Mouse (Mus musculus) forebrain, postnatal 0 days (tissue): ENCODE measurements around the gene S1pr3. TPM values are rescaled to one million over a fixed set of nuclear protein-coding genes. Genes with fewer than 3 reads are reported as not detected.

Source experiments
- ATAC-seq: fragments of 200-750 bp; cut with Nextera tagmentation; 2 replicates; pipeline ENCODE4 v1.8.0; 2017; ENCODE audit warnings: mild to moderate bottlenecking, moderate library complexity
- DNase-seq: peaks from one replicate; pipeline ENCODE4 v3.0.0-alpha.2; 2015
- H3K27ac ChIP-seq: fragments of 300-500 bp; sonication (generic); 2 replicates; pipeline ENCODE4 v1.5.1; 2014; ENCODE audit warnings: low read depth, mild to moderate bottlenecking, antibody characterized with exemption, low read length, moderate library complexity, mixed read lengths
- H3K27me3 ChIP-seq: fragments of 300-500 bp; sonication (generic); 2 replicates; pipeline ENCODE4 v1.6.1; 2014; ENCODE audit warnings: mild to moderate bottlenecking, low read length, mixed read lengths; ENCODE audit not compliant: insufficient read depth
- H3K36me3 ChIP-seq: fragments of 300-500 bp; sonication (generic); 2 replicates; pipeline ENCODE4 v1.6.1; 2014; ENCODE audit warnings: mild to moderate bottlenecking, moderate library complexity; ENCODE audit not compliant: insufficient read depth
- H3K4me1 ChIP-seq: fragments of 300-500 bp; sonication (generic); 2 replicates; pipeline ENCODE4 v1.6.1; 2014; ENCODE audit warnings: antibody characterized with exemption; ENCODE audit not compliant: insufficient read depth
- H3K4me2 ChIP-seq: fragments of 300-500 bp; sonication (generic); 2 replicates; pipeline ENCODE4 v1.6.1; 2014; ENCODE audit warnings: low read depth, mild to moderate bottlenecking, moderate library complexity
- H3K4me3 ChIP-seq: fragments of 300-500 bp; sonication (generic); 2 replicates; pipeline ENCODE4 v1.5.1; 2014; ENCODE audit warnings: low read depth, low read length, mixed read lengths
- H3K9ac ChIP-seq: fragments of 300-500 bp; sonication (generic); 2 replicates; pipeline ENCODE4 v1.6.1; 2014; ENCODE audit warnings: mild to moderate bottlenecking
- H3K9me3 ChIP-seq: fragments of 300-500 bp; sonication (generic); 2 replicates; pipeline ENCODE4 v1.6.1; 2016; ENCODE audit warnings: low read length
- CTCF ChIP-seq: sonication (generic); IDR thresholded peaks from 2 replicates; pipeline ENCODE4 v1.5.1; 2016; ENCODE audit warnings: antibody characterized with exemption, control low read depth, low read depth
- WGBS: fragments of 180-500 bp; shearing (Covaris S2); extraction: QIAGEN DNeasy Blood & Tissue Kit; methylation state at CpG from one replicate; pipeline ENCODE4 v1.1.7; 2014; 5-methylcytosine and 5-hydroxymethylcytosine counted together
- polyA plus RNA-seq: library from polyadenylated mRNA; unstranded; fragments of >200 nt; fragmentation: Nextera tagmentation; extraction: Ambion mirVana; gene quantifications from 2 replicates; pipeline ENCODE4 v1.2.1, GENCODE M21; 2015
- total RNA-seq: library from RNA; depleted of rRNA; stranded (reverse); fragments of >200 nt; gene quantifications from 2 replicates; pipeline ENCODE4 v1.2.3, GENCODE M21; 2014

Gene S1pr3
- total and polyA plus RNA-seq, 2 experiments from 2014 or later, result 8.4 to 9.6 TPM

GRCm38 (mm10) chr13:51411696-51412430 lies 3.4 kb downstream of the S1pr3 start:
- ATAC-seq, result no peak
- H3K4me3 ChIP-seq, result no peak overlapping the region
- no peak for TF ChIP-seq CTCF
- H3K4me2 ChIP-seq, result no peak overlapping the region
- DNase-seq, result no peak
- WGBS, result 51% methylated on average over 12 of the region's 12 CpGs
- H3K27ac ChIP-seq, result no peak overlapping the region
- no peaks in the 10 kb centered on the region for H3K36me3 ChIP-seq
- H3K9me3 ChIP-seq, result no peaks in the 10 kb centered on the region
- peaks cover 11% of the 10 kb centered on the region; the same call in 1 of the 2 replicates for H3K4me1 ChIP-seq
- no peaks in the 10 kb centered on the region for H3K27me3 ChIP-seq
- no peak overlapping the region for H3K9ac ChIP-seq

- Histone ChIP-seq H3K27me3 (no peaks in the 10 kb centered on the region), H3K4me1 (peaks cover 16% of the 10 kb centered on the region), H3K9me3 (no peaks in the 10 kb centered on the region), H3K4me2 (no peak overlapping the region), H3K27ac (no peak overlapping the region), H3K4me3 (no peak overlapping the region), H3K9ac (no peak overlapping the region), H3K36me3 (no peaks in the 10 kb centered on the region)
- peak; percentile 51 for TF ChIP-seq CTCF
- DNase-seq, result no peak
- 79% methylated on average over 3 of the region's 3 CpGs for WGBS
- ATAC-seq, result no peak
Observed at GRCm38 (mm10) chr13:51413461-51413860, 5.0 kb downstream of the S1pr3 start.

- no peak overlapping the region for H3K9ac ChIP-seq
- no peaks in the 10 kb centered on the region for H3K9me3 ChIP-seq
- H3K27ac ChIP-seq, result no peak overlapping the region
- no peak for TF ChIP-seq CTCF
- H3K4me2 ChIP-seq, result no peak overlapping the region
- no peak overlapping the region for H3K4me3 ChIP-seq
- no peak for DNase-seq
- no peak for ATAC-seq
- H3K36me3 ChIP-seq, result no peaks in the 10 kb centered on the region
- peaks cover 15% of the 10 kb centered on the region; the same call in 1 of the 2 replicates for H3K4me1 ChIP-seq
- no peaks in the 10 kb centered on the region for H3K27me3 ChIP-seq
- WGBS, result 91% methylated on average over 11 of the region's 11 CpGs
Observed at GRCm38 (mm10) chr13:51416727-51417126, 8.3 kb downstream of the S1pr3 start.

GRCm38 (mm10) chr13:51417796-51418195 lies 9.4 kb downstream of the S1pr3 start:
- peak overlapping the region; percentile 42 for H3K4me2 ChIP-seq
- peaks cover 15% of the 10 kb centered on the region; the same call in 1 of the 2 replicates for H3K4me1 ChIP-seq
- H3K4me3 ChIP-seq, result peak overlapping the region; percentile 13
- H3K27ac ChIP-seq, result peak overlapping the region; percentile 75
- H3K9ac ChIP-seq, result peak overlapping the region; percentile 2; the same call in 1 of the 2 replicates
- no peak for TF ChIP-seq CTCF
- H3K9me3 ChIP-seq, result no peaks in the 10 kb centered on the region
- no peaks in the 10 kb centered on the region for H3K36me3 ChIP-seq
- 45% methylated on average over 6 of the region's 6 CpGs for WGBS
- DNase-seq (no peak), ATAC-seq (0 out of 2 replicates have a peak, but pooled peaks have one; percentile 1)
- H3K27me3 ChIP-seq, result no peaks in the 10 kb centered on the region

- peak; percentile 93 for ATAC-seq
- Histone ChIP-seq H3K4me1 (peaks cover 15% of the 10 kb centered on the region; the same call in 1 of the 2 replicates), H3K4me2 (peak overlapping the region; percentile 42), H3K9ac (peak overlapping the region; percentile 2), H3K9me3 (no peaks in the 10 kb centered on the region), H3K36me3 (no peaks in the 10 kb centered on the region), H3K27ac (peak overlapping the region; percentile 75), H3K27me3 (no peaks in the 10 kb centered on the region), H3K4me3 (peak overlapping the region; percentile 20)
- peak; percentile 99 for TF ChIP-seq CTCF
- WGBS, result 1% methylated on average over 20 of the region's 20 CpGs
- peak; percentile 99 for DNase-seq
Observed at GRCm38 (mm10) chr13:51418268-51418941, 10.0 kb downstream of the S1pr3 start.

- H3K27me3 ChIP-seq, result no peaks in the 10 kb centered on the region
- H3K9ac ChIP-seq, result peak overlapping the region; percentile 2; the same call in 1 of the 2 replicates
- no peaks in the 10 kb centered on the region for H3K36me3 ChIP-seq
- ATAC-seq, result no peak
- H3K4me2 ChIP-seq, result peak overlapping the region; percentile 42
- H3K9me3 ChIP-seq, result no peaks in the 10 kb centered on the region
- no peak overlapping the region for H3K27ac ChIP-seq
- 79% methylated on average over 19 of the region's 19 CpGs for WGBS
- peaks cover 15% of the 10 kb centered on the region; the same call in 1 of the 2 replicates for H3K4me1 ChIP-seq
- DNase-seq, result no peak
- no peak for TF ChIP-seq CTCF
- peak overlapping the region; percentile 20; the same call in 1 of the 2 replicates for H3K4me3 ChIP-seq
Observed at GRCm38 (mm10) chr13:51418942-51419451, 10.6 kb downstream of the S1pr3 start.
